9 mouse cellular contexts compared by ENCODE assay signal in genomic region chr12:110736641-110737040, GRCm38 (mm10). TPM values are rescaled to one million over a fixed set of nuclear protein-coding genes. Genes with fewer than 3 reads are reported as not detected.
DNase-seq lines count a peak whose midpoint lies in the region; ATAC-seq and TF ChIP-seq lines count a peak whose summit lies in the region.
"Had no signal": no experiment of that assay in that cellular context is flagged by ENCODE, and none has a peak within 500 bp of the region (broad histone marks: within the 10 kb centered on the region; RNA-seq: fewer than 3 reads in every experiment).

No protein-coding gene starts in this region.

- H3K79me2 ChIP-seq in myocyte (ENCODE audit: control insufficient read depth, insufficient read depth) = peaks cover 36% of the 10 kb centered on the region

- H3K4me2 ChIP-seq in hindbrain, embryonic 15.5 days = peak overlapping the region; percentile 66
- H3K4me2 ChIP-seq in myocyte (ENCODE audit: low read depth) = peak overlapping the region; percentile 98

- no peaks in the 10 kb centered on the region for H3K36me3 ChIP-seq in hindbrain, embryonic 15.5 days
- no peaks in the 10 kb centered on the region for H3K36me3 ChIP-seq in myocyte (ENCODE audit: control insufficient read depth, insufficient read depth)

- H3K4me1 ChIP-seq in hindbrain, embryonic 15.5 days (replicated peaks) = peaks cover 26% of the 10 kb centered on the region

- WGBS in hindbrain, embryonic 15.5 days = 16% methylated on average over 4 of the region's 4 CpGs

- no peak for TF ChIP-seq POLR2A in myocyte (IDR thresholded peaks at IDR 0.05; ENCODE audit: insufficient read length, low read depth)

- H3K9ac ChIP-seq in hindbrain, embryonic 15.5 days = no peak overlapping the region

- H3K27ac ChIP-seq in hindbrain, embryonic 15.5 days (replicated peaks) = no peak overlapping the region

- no peaks in the 10 kb centered on the region for H3K27me3 ChIP-seq in hindbrain, embryonic 15.5 days
- H3K27me3 ChIP-seq in myocyte (ENCODE audit: control insufficient read depth, insufficient read depth, insufficient read length) = no peaks in the 10 kb centered on the region

- ATAC-seq in hindbrain, embryonic 15.5 days (ENCODE audit: low FRiP score, low read depth) = no peak

- H3K4me3 ChIP-seq in hindbrain, embryonic 15.5 days = peak overlapping the region; percentile 62
- H3K4me3 ChIP-seq in myocyte = peak overlapping the region; percentile 87

- H3K9me3 ChIP-seq in hindbrain, embryonic 15.5 days = no peaks in the 10 kb centered on the region

- no peak overlapping the region for H3ac ChIP-seq in myocyte (ENCODE audit: control insufficient read depth, insufficient read length)

- DNase-seq in kidney, postnatal 14 days = peak; percentile 17
- no peak for DNase-seq in kidney, adult 9 months
- DNase-seq in adipocyte (ENCODE audit: low spot score) = peak; percentile 20
- no peak for DNase-seq in layer of hippocampus, adult 8-10 months (ENCODE audit: low spot score in 2 of 2)
- DNase-seq in frontal cortex, postnatal 25 days (ENCODE audit: low spot score in 2 of 2) = no peak
- DNase-seq in left cerebral cortex, adult 9 months (ENCODE audit: low spot score in 2 of 2) = no peak

TF ChIP-seq in myocyte, 11 proteins besides CTCF, POLR2A, EP300 and RAD21:
- TF ChIP-seq E2F4 (IDR thresholded peaks at IDR 0.05; ENCODE audit: insufficient read depth) (no peak), REST (IDR thresholded peaks at IDR 0.05; ENCODE audit: insufficient read depth, insufficient read length) (no peak), TCF3 (IDR thresholded peaks at IDR 0.05; ENCODE audit: insufficient read length, low read depth) (no peak), USF1 (IDR thresholded peaks at IDR 0.05; ENCODE audit: low read depth) (no peak)

RNA-seq across cellular contexts. Expression of gene Wdr20, which starts 1.1 kb away (rescaled TPM):
- polyA plus RNA-seq in hindbrain, embryonic 15.5 days (2015; fragmentation: Nextera tagmentation; extraction: Ambion mirVana) = 24.4 and 25.0 TPM in 2 replicates
- polyA plus RNA-seq in myocyte (2012; fragmentation: generic; extraction: Trizol) = 13.9 TPM
- 10 to 100 TPM; 44.8 to 62.6 (median 50.4) TPM for total RNA-seq in layer of hippocampus, adult 8-10 months (2022)

RNA-seq across cellular contexts. Expression of gene Hsp90aa1, which starts 34.1 kb away (rescaled TPM):
- polyA plus RNA-seq in hindbrain, embryonic 15.5 days (2015; fragmentation: Nextera tagmentation; extraction: Ambion mirVana) = 1,417 and 1,497 TPM in 2 replicates
- 110 TPM for polyA plus RNA-seq in myocyte (2012; fragmentation: generic; extraction: Trizol)
- 1,000 to 10,000 TPM in 2 of 4 experiments, 100 to 1,000 TPM in 2; 961 to 1,174 (median 991) TPM for total RNA-seq in layer of hippocampus, adult 8-10 months (2022)

RNA-seq across cellular contexts. Expression of gene 1700001K19Rik, which starts 54.2 kb away (rescaled TPM):
- 0.43 and 0.49 TPM in 2 replicates for polyA plus RNA-seq in hindbrain, embryonic 15.5 days (2015; fragmentation: Nextera tagmentation; extraction: Ambion mirVana)
- polyA plus RNA-seq in myocyte (2012; fragmentation: generic; extraction: Trizol) = 0.05 TPM
- total RNA-seq in layer of hippocampus, adult 8-10 months (2022) = not detected
- polyA plus RNA-seq: cortical plate, adult 2 months had no signal

Comparison
In these comparisons a context has a peak if more than half of its experiments do, and no peak if none do; other contexts are left out.
1. DNase-seq: peak in kidney, postnatal 14 days (single experiment) and adipocyte (single experiment); none in kidney, adult 9 months (single experiment), layer of hippocampus, adult 8-10 months (0 of 2), frontal cortex, postnatal 25 days (0 of 2) and left cerebral cortex, adult 9 months (0 of 2).
2. RNA of gene Hsp90aa1, which starts 34.1 kb away (polyA plus RNA-seq): 1,417 to 1,497 TPM in hindbrain, embryonic 15.5 days; 110 TPM in myocyte (single experiment); every median in the first group is over 10 times any median in the second.